Mouse (Mus musculus) stomach, embryonic 14.5 days (tissue): Measurements from ENCODE around the gene Sohlh1. TPM values are rescaled to one million over a fixed set of nuclear protein-coding genes. Genes with fewer than 3 reads are reported as not detected.

Source experiments
- ATAC-seq: fragments of 200-750 bp; cut with Nextera tagmentation; 2 replicates; pipeline ENCODE4 v1.8.0; 2017; ENCODE audit warnings: low read depth, moderate TSS enrichment; ENCODE audit not compliant: insufficient number of reproducible peaks, insufficient read depth, low FRiP score
- H3K27ac ChIP-seq: fragments of 300-500 bp; sonication (generic); 2 replicates; pipeline ENCODE4 v1.5.1; 2014; ENCODE audit warnings: mild to moderate bottlenecking, low read length, moderate library complexity, mixed read lengths
- H3K27me3 ChIP-seq: fragments of 300-500 bp; sonication (generic); 2 replicates; pipeline ENCODE4 v1.6.1; 2014; ENCODE audit warnings: low read length, control low read depth, mixed read lengths; ENCODE audit not compliant: control insufficient read depth, insufficient read depth
- H3K36me3 ChIP-seq: fragments of 300-500 bp; sonication (generic); 2 replicates; pipeline ENCODE4 v1.6.1; 2014; ENCODE audit warnings: mild to moderate bottlenecking, control low read depth, low read length, moderate library complexity, mixed read lengths; ENCODE audit not compliant: control insufficient read depth, insufficient read depth
- H3K4me1 ChIP-seq: fragments of 300-500 bp; sonication (generic); 2 replicates; pipeline ENCODE4 v1.6.1; 2014; ENCODE audit warnings: low read length, control low read depth, mixed read lengths; ENCODE audit not compliant: control insufficient read depth, insufficient read depth
- H3K4me2 ChIP-seq: fragments of 300-500 bp; sonication (generic); replicated peaks from 2 replicates; pipeline ENCODE4 v1.6.1; 2014; ENCODE audit warnings: low read depth, low read length, control low read depth
- H3K4me3 ChIP-seq: fragments of 300-500 bp; sonication (generic); 2 replicates; pipeline ENCODE4 v1.5.1; 2014; ENCODE audit warnings: low read depth, low read length, control low read depth
- H3K9ac ChIP-seq: fragments of 300-500 bp; sonication (generic); replicated peaks from 2 replicates; pipeline ENCODE4 v1.6.1; 2014; ENCODE audit warnings: low read depth, mild to moderate bottlenecking, control low read depth, low read length, moderate library complexity, mixed read lengths
- H3K9me3 ChIP-seq: fragments of 300-500 bp; sonication (generic); 2 replicates; pipeline ENCODE4 v1.6.1; 2016; ENCODE audit warnings: low read depth, low read length, control low read depth; ENCODE audit not compliant: control insufficient read depth
- WGBS: fragments of 180-500 bp; shearing (Covaris S2); extraction: QIAGEN DNeasy Blood & Tissue Kit; methylation state at CpG from one replicate; pipeline ENCODE4 v1.1.7; 2014; 5-methylcytosine and 5-hydroxymethylcytosine counted together
- polyA plus RNA-seq: library from polyadenylated mRNA; unstranded; fragments of >200 nt; fragmentation: Nextera tagmentation; extraction: Ambion mirVana; gene quantifications from 2 replicates; pipeline ENCODE4 v1.2.1, GENCODE M21; 2014

The Sohlh1 gene
- polyA plus RNA-seq, 1 experiment from 2014 or later, result not detected

- Histone ChIP-seq H3K27me3 (peaks cover 24% of the 10 kb centered on the region), H3K4me1 (peaks cover 4% of the 10 kb centered on the region; the same call in 1 of the 2 replicates), H3K4me3 (peak overlapping the region; percentile 32), H3K9me3 (no peaks in the 10 kb centered on the region), H3K36me3 (no peaks in the 10 kb centered on the region), H3K4me2 (peak overlapping the region; percentile 56), H3K27ac (no peak overlapping the region), H3K9ac (no peak overlapping the region)
- 30% methylated on average over 7 of the region's 7 CpGs for WGBS
- ATAC-seq, result no peak
Observed at GRCm38 (mm10) chr2:25877250-25877735, 30.2 kb upstream of the Sohlh1 start.

GRCm38 (mm10) chr2:25866656-25867055, 19.6 kb upstream of the Sohlh1 start:
- ATAC-seq, result no peak
- WGBS, result 53% methylated on average over 5 of the region's 5 CpGs
- Histone ChIP-seq H3K4me1 (peaks cover 7% of the 10 kb centered on the region), H3K9me3 (no peaks in the 10 kb centered on the region), H3K27me3 (peaks cover 4% of the 10 kb centered on the region; the same call in 1 of the 2 replicates), H3K27ac (no peak overlapping the region), H3K36me3 (no peaks in the 10 kb centered on the region), H3K4me3 (no peak overlapping the region), H3K4me2 (no peak overlapping the region), H3K9ac (no peak overlapping the region)

- Histone ChIP-seq H3K9ac (no peak overlapping the region), H3K27ac (no peak overlapping the region), H3K4me2 (no peak overlapping the region), H3K27me3 (peaks cover 4% of the 10 kb centered on the region; the same call in 1 of the 2 replicates), H3K4me1 (peaks cover 7% of the 10 kb centered on the region), H3K36me3 (no peaks in the 10 kb centered on the region), H3K9me3 (no peaks in the 10 kb centered on the region), H3K4me3 (no peak overlapping the region)
- ATAC-seq, result no peak
- 16% methylated on average over 4 of the region's 4 CpGs for WGBS
Observed at GRCm38 (mm10) chr2:25865412-25865811, 18.4 kb upstream of the Sohlh1 start.

- WGBS, result 4% methylated on average over 18 of the region's 18 CpGs
Observed at GRCm38 (mm10) chr2:25864230-25864629, 17.2 kb upstream of the Sohlh1 start.

GRCm38 (mm10) chr2:25863337-25864131, 16.5 kb upstream of the Sohlh1 start, which contains the start of gene Kcnt1:
Gene Kcnt1, plus strand, starts transcription at chr2:25863734.
- Histone ChIP-seq H3K4me1 (peaks cover 7% of the 10 kb centered on the region), H3K36me3 (no peaks in the 10 kb centered on the region), H3K27me3 (peaks cover 4% of the 10 kb centered on the region; the same call in 1 of the 2 replicates), H3K4me3 (peak within 1 kb of the TSS; percentile 38), H3K9me3 (no peaks in the 10 kb centered on the region), H3K4me2 (peak within 1 kb of the TSS; percentile 95), H3K9ac (no peak within 1 kb of the TSS), H3K27ac (no peak within 1 kb of the TSS)
- 0 out of 2 replicates have a peak, but pooled peaks have one; percentile 18 for ATAC-seq
- WGBS, result 2% methylated on average over 51 of the region's 53 CpGs

More at GRCm38 (mm10) chr2:25864230-25864629, 17.2 kb upstream of the Sohlh1 start:
- H3K9me3 ChIP-seq, result no peaks in the 10 kb centered on the region
- peaks cover 4% of the 10 kb centered on the region; the same call in 1 of the 2 replicates for H3K27me3 ChIP-seq
- H3K9ac ChIP-seq, result no peak overlapping the region
- ATAC-seq, result no peak
- peaks cover 7% of the 10 kb centered on the region for H3K4me1 ChIP-seq
- no peak overlapping the region for H3K27ac ChIP-seq
- peak overlapping the region; percentile 95 for H3K4me2 ChIP-seq
- peak overlapping the region; percentile 38; the same call in 1 of the 2 replicates for H3K4me3 ChIP-seq
- no peaks in the 10 kb centered on the region for H3K36me3 ChIP-seq

GRCm38 (mm10) chr2:25862696-25863270, 15.7 kb upstream of the Sohlh1 start:
- Histone ChIP-seq H3K4me2 (peak overlapping the region; percentile 95), H3K9me3 (no peaks in the 10 kb centered on the region), H3K4me1 (peaks cover 7% of the 10 kb centered on the region), H3K36me3 (no peaks in the 10 kb centered on the region), H3K4me3 (peak overlapping the region; percentile 38; the same call in 1 of the 2 replicates), H3K27me3 (peaks cover 4% of the 10 kb centered on the region; the same call in 1 of the 2 replicates), H3K27ac (no peak overlapping the region), H3K9ac (no peak overlapping the region)
- no peak for ATAC-seq
- WGBS, result 51% methylated on average over 5 of the region's 5 CpGs

GRCm38 (mm10) chr2:25862038-25862437, 15.0 kb upstream of the Sohlh1 start:
- Histone ChIP-seq H3K9ac (no peak overlapping the region), H3K27me3 (peaks cover 4% of the 10 kb centered on the region; the same call in 1 of the 2 replicates), H3K36me3 (no peaks in the 10 kb centered on the region), H3K4me2 (no peak overlapping the region), H3K4me1 (peaks cover 7% of the 10 kb centered on the region), H3K9me3 (no peaks in the 10 kb centered on the region), H3K27ac (no peak overlapping the region), H3K4me3 (no peak overlapping the region)
- ATAC-seq, result no peak
- 50% methylated on average over 2 of the region's 2 CpGs for WGBS

GRCm38 (mm10) chr2:25859891-25860290, 12.8 kb upstream of the Sohlh1 start:
- no peak overlapping the region for H3K4me3 ChIP-seq
- no peak overlapping the region for H3K4me2 ChIP-seq
- H3K27ac ChIP-seq, result no peak overlapping the region
- ATAC-seq, result no peak
- H3K4me1 ChIP-seq, result peaks cover 7% of the 10 kb centered on the region
- H3K27me3 ChIP-seq, result peaks cover 4% of the 10 kb centered on the region; the same call in 1 of the 2 replicates
- 71% methylated on average over 3 of the region's 3 CpGs for whole genome bisulfite sequencing
- no peak overlapping the region for H3K9ac ChIP-seq
- H3K9me3 ChIP-seq, result no peaks in the 10 kb centered on the region
- H3K36me3 ChIP-seq, result no peaks in the 10 kb centered on the region
